Mouse (Mus musculus) CH12.LX (cell line): ENCODE data around the gene Serp2. TPM values are rescaled to one million over a fixed set of nuclear protein-coding genes. Genes with fewer than 3 reads are reported as not detected.

ENCODE experiments used
- DNase-seq: peaks from one replicate; pipeline ENCODE4 v3.0.0-alpha.2; 2013; ENCODE audit errors: extremely low read depth
- H3K27ac ChIP-seq: 2 replicates; pipeline ENCODE4 v1.5.1; 2012; ENCODE audit warnings: low read depth, mild to moderate bottlenecking, control low read depth, moderate library complexity; ENCODE audit not compliant: insufficient read depth
- H3K27me3 ChIP-seq: replicated peaks from 2 replicates; pipeline ENCODE3; 2012; ENCODE audit warnings: inconsistent platforms
- H3K36me3 ChIP-seq, 2 experiments: replicated peaks in 1 of 2; 2 replicates each; pipeline versions ENCODE3 to v1.6.1; 2012; ENCODE audit warnings: inconsistent platforms in 1 of 2, low read length in 1 of 2, mild to moderate bottlenecking in 1 of 2, mixed read lengths in 1 of 2, moderate library complexity in 1 of 2; ENCODE audit not compliant: control insufficient read depth in 1 of 2, insufficient read depth in 1 of 2
- H3K4me1 ChIP-seq, 2 experiments: 2 replicates each; pipeline ENCODE4 v1.6.1; 2012; ENCODE audit warnings: inconsistent platforms in 1 of 2, moderate library complexity in 1 of 2; ENCODE audit not compliant: insufficient read depth in 2 of 2, control insufficient read depth in 1 of 2
- H3K4me2 ChIP-seq: 2 replicates; pipeline ENCODE4 v1.6.1; 2012; ENCODE audit warnings: low read depth, mild to moderate bottlenecking, control low read depth; ENCODE audit not compliant: poor library complexity, insufficient read depth, severe bottlenecking
- H3K4me3 ChIP-seq, 3 experiments: fragments of 150-350 bp in 1 of 3; sonication (generic) in 1 of 3; replicated peaks in 1 of 3; 2 replicates each; pipeline versions ENCODE3 to v1.5.1; 2011 to 2012; ENCODE audit warnings: low read depth in 2 of 3, low read length in 2 of 3, mild to moderate bottlenecking in 2 of 3, moderate library complexity in 2 of 3, control low read depth in 1 of 3, improper control_type of control experiment in 1 of 3, inconsistent platforms in 1 of 3, mixed read lengths in 1 of 3; ENCODE audit not compliant: poor library complexity in 1 of 3
- H3K79me2 ChIP-seq: replicated peaks from 2 replicates; pipeline ENCODE4 v1.6.1; 2012; ENCODE audit warnings: mild to moderate bottlenecking, moderate library complexity; ENCODE audit not compliant: control insufficient read depth, poor library complexity, insufficient read depth, severe bottlenecking; ENCODE audit errors: extremely low read depth
- H3K9ac ChIP-seq: 2 replicates; pipeline ENCODE4 v1.6.1; 2012; ENCODE audit warnings: low read depth, mild to moderate bottlenecking, control low read depth, moderate library complexity; ENCODE audit not compliant: insufficient read depth
- H3K9me3 ChIP-seq: replicated peaks from 2 replicates; pipeline ENCODE3; 2012; ENCODE audit warnings: low read length, inconsistent platforms, mixed read lengths
- CHD2 ChIP-seq: IDR thresholded peaks from 2 replicates; pipeline ENCODE4 v1.6.1; 2011; ENCODE audit warnings: low read length, improper control_type of control experiment
- CTCF ChIP-seq, 2 experiments: IDR thresholded peaks in 1 of 2; conservative IDR thresholded peaks in 1 of 2; 2 replicates each; pipeline ENCODE4 v1.5.1; 2011 to 2012; ENCODE audit warnings: low read depth in 2 of 2, low read length in 2 of 2, improper control_type of control experiment in 1 of 2, inconsistent platforms in 1 of 2, mild to moderate bottlenecking in 1 of 2, moderate library complexity in 1 of 2
- ELF1 ChIP-seq: IDR thresholded peaks from 2 replicates; pipeline ENCODE4 v1.6.1; 2014; ENCODE audit warnings: low read depth, mild to moderate bottlenecking, inconsistent platforms, low read length, improper control_type of control experiment
- ETS1 ChIP-seq: conservative IDR thresholded peaks from 2 replicates; pipeline ENCODE4 v1.6.1; 2012; ENCODE audit warnings: low read depth, mild to moderate bottlenecking, inconsistent platforms, low read length, improper control_type of control experiment, moderate library complexity
- KAT2A ChIP-seq: IDR thresholded peaks from 2 replicates; pipeline ENCODE4 v1.6.1; 2012; ENCODE audit warnings: low read length, improper control_type of control experiment, inconsistent platforms; ENCODE audit not compliant: insufficient replicate concordance
- MXI1 ChIP-seq: IDR thresholded peaks from 2 replicates; pipeline ENCODE4 v1.6.1; 2011; ENCODE audit warnings: mild to moderate bottlenecking, low read depth, low read length, improper control_type of control experiment
- PAX5 ChIP-seq: IDR thresholded peaks from 2 replicates; pipeline ENCODE4 v1.6.1; 2012; ENCODE audit warnings: low read length, inconsistent platforms, mixed read lengths
- RCOR1 ChIP-seq: conservative IDR thresholded peaks from 2 replicates; pipeline ENCODE4 v1.6.1; 2012; ENCODE audit warnings: low read depth, mild to moderate bottlenecking, inconsistent platforms, low read length, improper control_type of control experiment
- SIN3A ChIP-seq: IDR thresholded peaks from 2 replicates; pipeline ENCODE4 v1.6.1; 2012; ENCODE audit warnings: low read length, improper control_type of control experiment, inconsistent platforms
- TBP ChIP-seq: conservative IDR thresholded peaks from 2 replicates; pipeline ENCODE4 v1.6.1; 2011; ENCODE audit warnings: low read depth, low read length, improper control_type of control experiment
- UBTF ChIP-seq: IDR thresholded peaks from 2 replicates; pipeline ENCODE4 v1.6.1; 2012; ENCODE audit warnings: low read depth, mild to moderate bottlenecking, inconsistent platforms, low read length, improper control_type of control experiment, moderate library complexity
- ZC3H11A ChIP-seq: IDR thresholded peaks from 2 replicates; pipeline ENCODE4 v1.6.1; 2012; ENCODE audit warnings: low read depth, mild to moderate bottlenecking, inconsistent platforms, low read length, improper control_type of control experiment
- ZMIZ1 ChIP-seq: IDR thresholded peaks from 2 replicates; pipeline ENCODE4 v1.6.1; 2012; ENCODE audit warnings: low read depth, mild to moderate bottlenecking, inconsistent platforms, low read length, improper control_type of control experiment
- dilution Hi-C: fragments of 300-500 bp; cut with MboI; formaldehyde crosslinking; loops from 2 replicates; pipeline ENCODE4 v1.14.3; 2020; ENCODE audit warnings: low sequenced_read_pairs; ENCODE audit not compliant: extremely low pct_unique_long_range_greater_than_20kb, extremely low pct_ligation_motif_present
- in situ Hi-C: fragments of 300-500 bp; cut with MboI; formaldehyde crosslinking; loops from 3 replicates; pipeline ENCODE4 v1.14.3; 2019; ENCODE audit warnings: low sequenced_read_pairs, low pct_ligation_motif_present, low pct_unique_long_range_greater_than_20kb, mixed read lengths
- polyA plus RNA-seq: library from polyadenylated mRNA; unstranded; fragments of >175 nt; gene quantifications from 2 replicates; pipeline ENCODE4 v1.2.1, GENCODE M21; 2012; ENCODE audit warnings: low read depth; ENCODE audit not compliant: insufficient read length
- total RNA-seq, 2 experiments: library from RNA; depleted of rRNA; stranded (reverse); fragments of 300-350 nt in 1 of 2; fragments of >200 nt in 1 of 2; gene quantifications; 2 replicates each; pipeline ENCODE4 v1.2.3; 2012 to 2014

Serp2 gene
- total and polyA plus RNA-seq, 3 experiments: not detected

DNA sequence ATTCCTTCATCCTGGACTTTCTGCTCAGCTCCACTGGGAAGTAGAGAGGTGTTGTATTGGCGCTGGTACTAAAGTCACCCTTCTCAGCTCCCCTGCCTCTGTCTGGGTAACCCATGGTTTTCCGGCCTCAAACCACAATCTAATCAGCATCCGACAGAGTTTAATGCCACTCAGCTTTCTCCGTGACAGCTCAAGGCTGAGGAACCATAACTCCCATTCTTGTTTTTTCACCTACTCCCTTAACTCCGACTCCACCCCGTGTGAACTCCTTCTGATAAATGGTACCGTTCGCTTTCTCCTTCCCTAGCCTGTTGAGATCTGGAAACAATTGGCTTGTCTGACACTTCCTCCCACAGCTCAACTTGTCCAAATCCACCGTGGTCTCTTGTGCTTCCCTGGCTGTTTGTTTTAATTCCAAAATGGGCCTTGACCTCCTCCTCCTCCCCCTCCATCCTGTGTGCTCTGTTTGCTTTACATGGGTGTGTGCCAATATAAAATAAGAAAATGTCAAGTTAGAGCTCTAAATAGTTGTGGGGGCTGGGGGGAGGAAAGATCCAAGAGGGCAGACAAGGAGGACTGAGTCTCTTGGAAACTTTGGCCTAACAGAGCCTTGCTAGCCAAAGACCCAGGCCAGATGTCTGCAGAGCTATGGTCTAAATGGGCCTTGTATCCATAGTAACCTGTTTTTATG is 12.7 kb upstream of the Serp2 start:
- Histone ChIP-seq H3K4me1 (no peaks in the 10 kb centered on the region), H3K27ac (no peak overlapping the region), H3K27me3 (no peaks in the 10 kb centered on the region), H3K9me3 (no peaks in the 10 kb centered on the region), H3K4me2 (no peak overlapping the region), H3K4me3 (no peak overlapping the region), H3K36me3 (no peaks in the 10 kb centered on the region), H3K9ac (no peak overlapping the region), H3K79me2 (no peaks in the 10 kb centered on the region)
- in situ Hi-C loops (no loop called here), dilution Hi-C loops (no loop called here)
- DNase-seq: no peak
- TF ChIP-seq ZC3H11A: no peak
- TF ChIP-seq MXI1: no peak
- TF ChIP-seq RCOR1: no peak
- no peak for TF ChIP-seq SIN3A
- TF ChIP-seq KAT2A: no peak
- no peak for TF ChIP-seq ETS1
- no peak for TF ChIP-seq CTCF (conservative IDR thresholded peaks at IDR 0.05 in 1 of 2, IDR thresholded peaks at IDR 0.05 in 1 of 2; ENCODE audit: low read depth in 2 of 2, low read length in 2 of 2)
- TF ChIP-seq PAX5: no peak
- no peak for TF ChIP-seq ELF1

DNA sequence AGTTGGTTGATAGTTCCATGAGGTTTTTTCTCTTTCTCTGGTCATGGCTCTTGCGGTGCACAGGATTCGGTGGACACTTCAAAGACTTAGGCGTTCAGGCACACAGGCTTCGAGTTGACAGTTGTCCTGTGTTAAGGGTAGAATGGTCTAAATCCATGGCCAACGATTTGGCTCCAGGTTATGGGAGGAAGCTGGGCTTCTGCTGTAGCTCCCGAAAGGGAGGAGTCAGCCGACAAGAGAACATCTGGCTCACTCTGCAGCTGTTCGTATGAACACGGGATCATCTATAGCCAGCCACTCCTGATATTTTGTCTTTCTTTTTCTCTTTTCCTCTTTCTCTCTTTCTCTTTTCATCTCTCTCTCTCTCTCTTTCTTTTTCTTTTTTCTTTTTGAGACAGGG is 11.9 kb upstream of the Serp2 start:
- H3K4me2 ChIP-seq: no peak overlapping the region
- TF ChIP-seq ZC3H11A: no peak
- no peak for TF ChIP-seq UBTF
- TF ChIP-seq TBP: no peak
- TF ChIP-seq ZMIZ1: no peak
- H3K27ac ChIP-seq: no peak overlapping the region
- in situ Hi-C loops: no loop called here
- H3K27me3 ChIP-seq: no peaks in the 10 kb centered on the region
- H3K9ac ChIP-seq: no peak overlapping the region
- H3K79me2 ChIP-seq: no peaks in the 10 kb centered on the region
- H3K4me1 ChIP-seq: no peaks in the 10 kb centered on the region
- dilution Hi-C loops: no loop called here
- no peaks in the 10 kb centered on the region for H3K9me3 ChIP-seq
- H3K36me3 ChIP-seq: no peaks in the 10 kb centered on the region
- H3K4me3 ChIP-seq: no peak overlapping the region
- no peak for DNase-seq

DNA sequence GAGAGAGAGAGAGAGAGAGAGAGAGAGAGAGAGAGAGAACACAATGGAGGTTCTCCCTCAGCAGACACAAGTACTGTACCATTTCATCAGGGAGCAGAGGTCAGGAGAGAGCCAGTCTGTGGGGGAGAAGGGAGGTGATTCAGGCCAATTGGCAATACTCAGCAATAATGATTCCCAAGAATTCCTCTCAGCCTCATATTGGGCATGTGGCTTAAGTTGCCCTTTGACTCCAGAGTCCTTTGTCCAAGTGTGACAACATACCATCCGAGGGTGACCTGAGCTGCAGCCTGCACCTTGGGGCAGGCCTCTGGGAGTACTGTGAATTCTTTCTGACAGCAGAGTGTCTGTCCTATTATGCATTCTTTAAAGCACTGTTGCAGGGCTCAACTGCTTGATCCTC is 10.6 kb upstream of the Serp2 start:
- Histone ChIP-seq H3K36me3 (no peaks in the 10 kb centered on the region), H3K27ac (no peak overlapping the region), H3K9ac (no peak overlapping the region), H3K4me2 (no peak overlapping the region), H3K4me1 (no peaks in the 10 kb centered on the region), H3K4me3 (no peak overlapping the region)
- dilution Hi-C loops: no loop called here
- in situ Hi-C loops: no loop called here
- TF ChIP-seq CHD2: no peak
- TF ChIP-seq, all 38 proteins: peak for 0
- DNase-seq: no peak
- Histone ChIP-seq H3K27me3 (no peaks in the 10 kb centered on the region), H3K9me3 (no peaks in the 10 kb centered on the region), H3K79me2 (no peaks in the 10 kb centered on the region)
